Comparison of ENCODE assay signal across 9 mouse cellular contexts in the genomic region with DNA sequence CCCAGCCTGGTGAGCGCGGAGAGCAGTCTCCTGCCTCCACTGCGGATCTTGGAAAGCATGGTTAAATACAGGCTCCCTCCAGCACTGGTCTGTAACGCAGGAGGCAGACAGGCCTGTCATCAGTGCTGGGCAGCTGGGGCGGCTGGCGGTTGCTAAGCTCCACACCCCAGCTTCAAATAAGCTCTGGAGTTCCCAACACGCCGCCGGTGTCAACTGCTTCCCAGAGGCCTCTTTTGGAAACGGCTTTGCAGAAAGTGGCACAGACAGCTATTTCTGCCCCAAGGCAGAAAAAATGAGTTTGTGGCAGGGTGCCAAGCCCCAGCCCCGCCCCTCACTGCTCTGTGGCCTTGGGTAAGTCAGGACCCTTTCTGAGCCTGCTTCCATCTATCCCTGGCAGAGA.
A peak's percentile ranks its signal among the peaks of the same experiment; 100 is the strongest.
DNase-seq lines count a peak whose midpoint lies in the region; ATAC-seq and TF ChIP-seq lines count a peak whose summit lies in the region.
"Had no signal": no experiment of that assay in that cellular context is flagged by ENCODE, and none has a peak within 500 bp of the region (broad histone marks: within the 10 kb centered on the region; RNA-seq: fewer than 3 reads in every experiment).

No protein-coding gene starts in this region.

- H3K27me3 ChIP-seq in intestine, embryonic 14.5 days (replicated peaks; ENCODE audit: control insufficient read depth, insufficient read depth, low read length), result no peaks in the 10 kb centered on the region
- H3K27me3 ChIP-seq in intestine, postnatal 0 days (replicated peaks; ENCODE audit: control insufficient read depth, insufficient read depth, low read length), result no peaks in the 10 kb centered on the region
- no peaks in the 10 kb centered on the region for H3K27me3 ChIP-seq in forebrain, postnatal 0 days (ENCODE audit: insufficient read depth, low read length)
- no peaks in the 10 kb centered on the region for H3K27me3 ChIP-seq in midbrain, embryonic 14.5 days (ENCODE audit: control insufficient read depth, insufficient read depth, low read length)

- peak overlapping the region; percentile 30; the same call in 1 of the 2 replicates for H3K27ac ChIP-seq in intestine, embryonic 14.5 days (ENCODE audit: low read depth)
- H3K27ac ChIP-seq in intestine, postnatal 0 days (ENCODE audit: low read depth, low read length), result no peak overlapping the region
- H3K27ac ChIP-seq in forebrain, postnatal 0 days (ENCODE audit: low read depth, low read length), result 0 out of 2 replicates have a peak overlapping the region, but pooled peaks have one; percentile 2
- peak overlapping the region; percentile 33 for H3K27ac ChIP-seq in midbrain, embryonic 14.5 days (replicated peaks; ENCODE audit: low read depth, low read length)
- H3K27ac ChIP-seq: liver, embryonic 13.5 days had no signal

- H3K4me3 ChIP-seq in intestine, embryonic 14.5 days (ENCODE audit: low read depth, low read length), result no peak overlapping the region
- no peak overlapping the region for H3K4me3 ChIP-seq in intestine, postnatal 0 days (ENCODE audit: low read depth, low read length)
- H3K4me3 ChIP-seq in forebrain, postnatal 0 days (ENCODE audit: low read depth, low read length), result no peak overlapping the region
- no peak overlapping the region for H3K4me3 ChIP-seq in midbrain, embryonic 14.5 days (replicated peaks; ENCODE audit: low read depth, low read length)
- H3K4me3 ChIP-seq: liver, embryonic 13.5 days had no signal

- no peak for TF ChIP-seq CTCF in intestine, postnatal 0 days (IDR thresholded peaks at IDR 0.05; ENCODE audit: low read depth)
- no peak for TF ChIP-seq CTCF in forebrain, postnatal 0 days (IDR thresholded peaks at IDR 0.05; ENCODE audit: low read depth)

- no peak overlapping the region for H3K9ac ChIP-seq in intestine, embryonic 14.5 days (ENCODE audit: low read length)
- H3K9ac ChIP-seq in intestine, postnatal 0 days (ENCODE audit: low read depth, low read length), result no peak overlapping the region; the same call in 1 of the 2 replicates
- H3K9ac ChIP-seq in forebrain, postnatal 0 days, result no peak overlapping the region
- no peak overlapping the region for H3K9ac ChIP-seq in midbrain, embryonic 14.5 days (replicated peaks; ENCODE audit: low read length)
- H3K9ac ChIP-seq: liver, embryonic 13.5 days had no signal

- peak; percentile 58 for DNase-seq in intestine, embryonic 14.5 days (ENCODE audit: low spot score)
- peak; percentile 69 for DNase-seq in adrenal gland, postnatal 25 days
- peak; percentile 39 for DNase-seq in forebrain, postnatal 0 days
- peak; percentile 78 for DNase-seq in midbrain, embryonic 14.5 days
- no peak for DNase-seq in thymus, postnatal 4 days
- DNase-seq in spleen, postnatal 4 days (ENCODE audit: low spot score in 2 of 2), result no peak
- DNase-seq in yolk sac, embryonic 10.5 days (ENCODE audit: low spot score), result no peak
- DNase-seq: liver, embryonic 13.5 days had no signal

- H3K36me3 ChIP-seq in intestine, embryonic 14.5 days (ENCODE audit: control insufficient read depth, insufficient read depth, low read length), result no peaks in the 10 kb centered on the region
- H3K36me3 ChIP-seq in intestine, postnatal 0 days (ENCODE audit: control insufficient read depth, insufficient read depth), result no peaks in the 10 kb centered on the region
- no peaks in the 10 kb centered on the region for H3K36me3 ChIP-seq in forebrain, postnatal 0 days (ENCODE audit: insufficient read depth)
- no peaks in the 10 kb centered on the region for H3K36me3 ChIP-seq in midbrain, embryonic 14.5 days (ENCODE audit: control insufficient read depth, insufficient read depth, low read length)
- H3K36me3 ChIP-seq: liver, embryonic 13.5 days had no signal

- 25% methylated on average over 11 of the region's 11 CpGs for WGBS in intestine, embryonic 14.5 days
- WGBS in intestine, postnatal 0 days, result 34% methylated on average over 11 of the region's 11 CpGs
- WGBS in forebrain, postnatal 0 days, result 17% methylated on average over 11 of the region's 11 CpGs
- WGBS in midbrain, embryonic 14.5 days, result 28% methylated on average over 11 of the region's 11 CpGs

- no peaks in the 10 kb centered on the region for H3K9me3 ChIP-seq in intestine, embryonic 14.5 days (ENCODE audit: control insufficient read depth, low read length)
- H3K9me3 ChIP-seq in intestine, postnatal 0 days (ENCODE audit: control insufficient read depth), result no peaks in the 10 kb centered on the region
- no peaks in the 10 kb centered on the region for H3K9me3 ChIP-seq in forebrain, postnatal 0 days (ENCODE audit: low read length)
- H3K9me3 ChIP-seq in midbrain, embryonic 14.5 days (ENCODE audit: control insufficient read depth, low read length), result no peaks in the 10 kb centered on the region
- H3K9me3 ChIP-seq: liver, embryonic 13.5 days had no signal

- peaks cover 18% of the 10 kb centered on the region for H3K4me1 ChIP-seq in intestine, embryonic 14.5 days (replicated peaks; ENCODE audit: control insufficient read depth, insufficient read depth, low read length)
- H3K4me1 ChIP-seq in intestine, postnatal 0 days (replicated peaks; ENCODE audit: control insufficient read depth, insufficient read depth, low read length), result no peaks in the 10 kb centered on the region
- H3K4me1 ChIP-seq in forebrain, postnatal 0 days (ENCODE audit: insufficient read depth), result peaks cover 8% of the 10 kb centered on the region; the same call in 1 of the 2 replicates
- H3K4me1 ChIP-seq in midbrain, embryonic 14.5 days (ENCODE audit: control insufficient read depth, insufficient read depth, low read length), result peaks cover 16% of the 10 kb centered on the region

- ATAC-seq in intestine, embryonic 14.5 days (replicated peaks; ENCODE audit: low FRiP score, low TSS enrichment, low read depth), result no peak
- ATAC-seq in intestine, postnatal 0 days, result no peak
- ATAC-seq in forebrain, postnatal 0 days, result peak; percentile 82
- peak; percentile 60; the same call in 1 of the 2 replicates for ATAC-seq in midbrain, embryonic 14.5 days (ENCODE audit: low FRiP score, low TSS enrichment)

- no peak overlapping the region for H3K4me2 ChIP-seq in intestine, embryonic 14.5 days (ENCODE audit: low read length)
- H3K4me2 ChIP-seq in intestine, postnatal 0 days (replicated peaks; ENCODE audit: low read depth), result no peak overlapping the region
- no peak overlapping the region for H3K4me2 ChIP-seq in forebrain, postnatal 0 days (ENCODE audit: low read depth)
- H3K4me2 ChIP-seq in midbrain, embryonic 14.5 days (ENCODE audit: low read length), result no peak overlapping the region
- H3K4me2 ChIP-seq: liver, embryonic 13.5 days had no signal

Comparison
In these comparisons a context has a peak if more than half of its experiments do, and no peak if none do; other contexts are left out.
1. ATAC-seq: peak in forebrain, postnatal 0 days (single experiment) and midbrain, embryonic 14.5 days (single experiment); none in intestine, embryonic 14.5 days (single experiment) and intestine, postnatal 0 days (single experiment).
2. DNase-seq: peak in intestine, embryonic 14.5 days (single experiment), adrenal gland, postnatal 25 days (single experiment), forebrain, postnatal 0 days (single experiment) and midbrain, embryonic 14.5 days (single experiment); none in thymus, postnatal 4 days (single experiment), spleen, postnatal 4 days (0 of 2) and yolk sac, embryonic 10.5 days (single experiment).